Mouse (Mus musculus): ENCODE measurements at regions not wholly inside any gene's neighbourhood (a gene's known extent, or its start where the extent isn't known, plus 50 kb on each side); places are given as distances from the start of the nearest gene placed in this dataset.

- Histone ChIP-seq H3K27ac (ENCODE audit: low read length) (no peak overlapping the region), H3K4me3 (ENCODE audit: low read depth, low read length) (no peak overlapping the region), H3K4me1 (ENCODE audit: control insufficient read depth, insufficient read depth, low read length) (0 out of 2 replicates have a peak, but pooled peaks cover 3% of the 10 kb centered on the region), H3K9me3 (ENCODE audit: control insufficient read depth, low read depth, low read length) (no peaks in the 10 kb centered on the region; the same call in 1 of the 2 replicates), H3K9ac (replicated peaks; ENCODE audit: low read depth, low read length) (no peak overlapping the region), H3K4me2 (replicated peaks; ENCODE audit: low read depth, low read length) (no peak overlapping the region), H3K27me3 (ENCODE audit: control insufficient read depth, insufficient read depth, low read length) (no peaks in the 10 kb centered on the region), H3K36me3 (ENCODE audit: control insufficient read depth, insufficient read depth, low read length) (no peaks in the 10 kb centered on the region)
- 0 out of 2 replicates have a peak, but pooled peaks have one; percentile 31 for ATAC-seq (ENCODE audit: insufficient number of reproducible peaks, insufficient read depth, low FRiP score, low read depth)
- WGBS = 30% methylated on average over 5 of the region's 5 CpGs
Observed at GRCm38 (mm10) chr17:49205095-49205494, 223.1 kb upstream of the Mocs1 start.

GRCm38 (mm10) chr17:49205564-49205963, 222.6 kb upstream of the Mocs1 start:
- WGBS = 50% methylated on average over 1 of the region's 1 CpGs
- no peaks in the 10 kb centered on the region for H3K36me3 ChIP-seq (ENCODE audit: control insufficient read depth, insufficient read depth, low read length)
- no peak overlapping the region for H3K9ac ChIP-seq (replicated peaks; ENCODE audit: low read depth, low read length)
- no peak for ATAC-seq (ENCODE audit: insufficient number of reproducible peaks, insufficient read depth, low FRiP score, low read depth)
- H3K4me3 ChIP-seq (ENCODE audit: low read depth, low read length) = no peak overlapping the region
- no peaks in the 10 kb centered on the region for H3K27me3 ChIP-seq (ENCODE audit: control insufficient read depth, insufficient read depth, low read length)
- no peak overlapping the region for H3K27ac ChIP-seq (ENCODE audit: low read length)
- H3K9me3 ChIP-seq (ENCODE audit: control insufficient read depth, low read depth, low read length) = no peaks in the 10 kb centered on the region
- H3K4me1 ChIP-seq (ENCODE audit: control insufficient read depth, insufficient read depth, low read length) = 0 out of 2 replicates have a peak, but pooled peaks cover 3% of the 10 kb centered on the region
- H3K4me2 ChIP-seq (replicated peaks; ENCODE audit: low read depth, low read length) = no peak overlapping the region

GRCm38 (mm10) chr17:49206708-49207107, 221.5 kb upstream of the Mocs1 start:
- Histone ChIP-seq H3K36me3 (ENCODE audit: control insufficient read depth, insufficient read depth, low read length) (no peaks in the 10 kb centered on the region), H3K27ac (ENCODE audit: low read length) (no peak overlapping the region), H3K27me3 (ENCODE audit: control insufficient read depth, insufficient read depth, low read length) (no peaks in the 10 kb centered on the region), H3K4me2 (replicated peaks; ENCODE audit: low read depth, low read length) (no peak overlapping the region), H3K9ac (replicated peaks; ENCODE audit: low read depth, low read length) (no peak overlapping the region), H3K4me1 (ENCODE audit: control insufficient read depth, insufficient read depth, low read length) (0 out of 2 replicates have a peak, but pooled peaks cover 3% of the 10 kb centered on the region), H3K4me3 (ENCODE audit: low read depth, low read length) (no peak overlapping the region), H3K9me3 (ENCODE audit: control insufficient read depth, low read depth, low read length) (no peaks in the 10 kb centered on the region)
- ATAC-seq (ENCODE audit: insufficient number of reproducible peaks, insufficient read depth, low FRiP score, low read depth) = peak; percentile 57; the same call in 1 of the 2 replicates
- 49% methylated on average over 9 of the region's 9 CpGs for WGBS

- Histone ChIP-seq H3K4me1 (ENCODE audit: control insufficient read depth, insufficient read depth, low read length) (0 out of 2 replicates have a peak, but pooled peaks cover 3% of the 10 kb centered on the region), H3K4me3 (ENCODE audit: low read depth, low read length) (no peak overlapping the region), H3K36me3 (ENCODE audit: control insufficient read depth, insufficient read depth, low read length) (no peaks in the 10 kb centered on the region), H3K9ac (replicated peaks; ENCODE audit: low read depth, low read length) (no peak overlapping the region), H3K9me3 (ENCODE audit: control insufficient read depth, low read depth, low read length) (no peaks in the 10 kb centered on the region), H3K27ac (ENCODE audit: low read length) (no peak overlapping the region), H3K4me2 (replicated peaks; ENCODE audit: low read depth, low read length) (no peak overlapping the region), H3K27me3 (ENCODE audit: control insufficient read depth, insufficient read depth, low read length) (no peaks in the 10 kb centered on the region)
- no peak for ATAC-seq (ENCODE audit: insufficient number of reproducible peaks, insufficient read depth, low FRiP score, low read depth)
- 68% methylated on average over 10 of the region's 10 CpGs for WGBS
Observed at GRCm38 (mm10) chr17:49208315-49208820, 219.8 kb upstream of the Mocs1 start.

- Histone ChIP-seq H3K4me2 (replicated peaks; ENCODE audit: low read depth, low read length) (no peak overlapping the region), H3K36me3 (ENCODE audit: control insufficient read depth, insufficient read depth, low read length) (no peaks in the 10 kb centered on the region), H3K9me3 (ENCODE audit: control insufficient read depth, low read depth, low read length) (no peaks in the 10 kb centered on the region), H3K4me3 (ENCODE audit: low read depth, low read length) (no peak overlapping the region), H3K9ac (replicated peaks; ENCODE audit: low read depth, low read length) (no peak overlapping the region), H3K27me3 (ENCODE audit: control insufficient read depth, insufficient read depth, low read length) (no peaks in the 10 kb centered on the region), H3K27ac (ENCODE audit: low read length) (no peak overlapping the region), H3K4me1 (ENCODE audit: control insufficient read depth, insufficient read depth, low read length) (no peaks in the 10 kb centered on the region)
- WGBS = 83% methylated on average over 13 of the region's 13 CpGs
- no peak for ATAC-seq (ENCODE audit: insufficient number of reproducible peaks, insufficient read depth, low FRiP score, low read depth)
Observed at GRCm38 (mm10) chr17:49212918-49213317, 215.2 kb upstream of the Mocs1 start.

- 76% methylated on average over 8 of the region's 8 CpGs for WGBS
Observed at GRCm38 (mm10) chr17:49215281-49215680, 212.9 kb upstream of the Mocs1 start.

GRCm38 (mm10) chr17:49219512-49220197, 208.5 kb upstream of the Mocs1 start:
- Histone ChIP-seq H3K9ac (replicated peaks; ENCODE audit: low read depth, low read length) (no peak overlapping the region), H3K4me2 (replicated peaks; ENCODE audit: low read depth, low read length) (no peak overlapping the region), H3K9me3 (ENCODE audit: control insufficient read depth, low read depth, low read length) (no peaks in the 10 kb centered on the region), H3K36me3 (ENCODE audit: control insufficient read depth, insufficient read depth, low read length) (no peaks in the 10 kb centered on the region), H3K4me1 (ENCODE audit: control insufficient read depth, insufficient read depth, low read length) (0 out of 2 replicates have a peak, but pooled peaks cover under 1% of the 10 kb centered on the region), H3K4me3 (ENCODE audit: low read depth, low read length) (no peak overlapping the region), H3K27ac (ENCODE audit: low read length) (no peak overlapping the region), H3K27me3 (ENCODE audit: control insufficient read depth, insufficient read depth, low read length) (no peaks in the 10 kb centered on the region)
- no peak for ATAC-seq (ENCODE audit: insufficient number of reproducible peaks, insufficient read depth, low FRiP score, low read depth)
- WGBS = 66% methylated on average over 4 of the region's 4 CpGs

More at GRCm38 (mm10) chr17:49215281-49215680, 212.9 kb upstream of the Mocs1 start:
- Histone ChIP-seq H3K4me1 (ENCODE audit: control insufficient read depth, insufficient read depth, low read length) (no peaks in the 10 kb centered on the region), H3K27me3 (ENCODE audit: control insufficient read depth, insufficient read depth, low read length) (no peaks in the 10 kb centered on the region), H3K9ac (replicated peaks; ENCODE audit: low read depth, low read length) (no peak overlapping the region), H3K36me3 (ENCODE audit: control insufficient read depth, insufficient read depth, low read length) (no peaks in the 10 kb centered on the region), H3K9me3 (ENCODE audit: control insufficient read depth, low read depth, low read length) (no peaks in the 10 kb centered on the region), H3K4me2 (replicated peaks; ENCODE audit: low read depth, low read length) (no peak overlapping the region), H3K4me3 (ENCODE audit: low read depth, low read length) (no peak overlapping the region), H3K27ac (ENCODE audit: low read length) (no peak overlapping the region)
- no peak for ATAC-seq (ENCODE audit: insufficient number of reproducible peaks, insufficient read depth, low FRiP score, low read depth)

- Histone ChIP-seq H3K4me1 (ENCODE audit: control insufficient read depth, insufficient read depth, low read length) (peaks cover 7% of the 10 kb centered on the region; the same call in 1 of the 2 replicates), H3K4me2 (replicated peaks; ENCODE audit: low read depth, low read length) (no peak overlapping the region), H3K27me3 (ENCODE audit: control insufficient read depth, insufficient read depth, low read length) (no peaks in the 10 kb centered on the region), H3K4me3 (ENCODE audit: low read depth, low read length) (no peak overlapping the region), H3K36me3 (ENCODE audit: control insufficient read depth, insufficient read depth, low read length) (no peaks in the 10 kb centered on the region), H3K27ac (ENCODE audit: low read length) (no peak overlapping the region), H3K9ac (replicated peaks; ENCODE audit: low read depth, low read length) (no peak overlapping the region), H3K9me3 (ENCODE audit: control insufficient read depth, low read depth, low read length) (no peaks in the 10 kb centered on the region)
- 67% methylated on average over 7 of the region's 7 CpGs for WGBS
- ATAC-seq (ENCODE audit: insufficient number of reproducible peaks, insufficient read depth, low FRiP score, low read depth) = no peak
Observed at GRCm38 (mm10) chr17:49223212-49223611, 204.9 kb upstream of the Mocs1 start.
